Mouse (Mus musculus) hindbrain, embryonic 14.5 days (tissue): ENCODE results near the gene Adk. TPM values are rescaled to one million over a fixed set of nuclear protein-coding genes. Genes with fewer than 3 reads are reported as not detected.

ENCODE experiments used
- ATAC-seq: fragments of 200-750 bp; cut with Nextera tagmentation; 2 replicates; pipeline ENCODE4 v1.8.0; 2017; ENCODE audit warnings: moderate number of reproducible peaks, mild to moderate bottlenecking, moderate TSS enrichment, moderate library complexity; ENCODE audit not compliant: low FRiP score
- DNase-seq: peaks from one replicate; pipeline ENCODE4 v3.0.0-alpha.2; 2015; ENCODE audit warnings: low spot score
- H3K27ac ChIP-seq: fragments of 300-500 bp; sonication (generic); 2 replicates; pipeline ENCODE4 v1.5.1; 2014; ENCODE audit warnings: mild to moderate bottlenecking, moderate library complexity
- H3K27me3 ChIP-seq: fragments of 300-500 bp; sonication (generic); 2 replicates; pipeline ENCODE4 v1.6.1; 2014; ENCODE audit warnings: mild to moderate bottlenecking, low read length, mixed read lengths; ENCODE audit not compliant: control insufficient read depth, insufficient read depth
- H3K36me3 ChIP-seq: fragments of 300-500 bp; sonication (generic); replicated peaks from 2 replicates; pipeline ENCODE4 v1.6.1; 2014; ENCODE audit not compliant: control insufficient read depth, insufficient read depth
- H3K4me1 ChIP-seq: fragments of 300-500 bp; sonication (generic); replicated peaks from 2 replicates; pipeline ENCODE4 v1.6.1; 2014; ENCODE audit warnings: antibody characterized with exemption, low read length, mixed read lengths; ENCODE audit not compliant: control insufficient read depth, insufficient read depth
- H3K4me2 ChIP-seq: fragments of 300-500 bp; sonication (generic); replicated peaks from 2 replicates; pipeline ENCODE4 v1.6.1; 2014; ENCODE audit warnings: mild to moderate bottlenecking, moderate library complexity
- H3K4me3 ChIP-seq: fragments of 300-500 bp; sonication (generic); replicated peaks from 2 replicates; pipeline ENCODE4 v1.5.1; 2014; ENCODE audit warnings: mild to moderate bottlenecking, low read length
- H3K9ac ChIP-seq: fragments of 300-500 bp; sonication (generic); 2 replicates; pipeline ENCODE4 v1.6.1; 2014
- H3K9me3 ChIP-seq: fragments of 300-500 bp; sonication (generic); 2 replicates; pipeline ENCODE4 v1.6.1; 2016; ENCODE audit warnings: low read length; ENCODE audit not compliant: control insufficient read depth
- WGBS: fragments of 180-500 bp; shearing (Covaris S2); extraction: QIAGEN DNeasy Blood & Tissue Kit; methylation state at CpG from one replicate; pipeline ENCODE4 v1.1.7; 2014; 5-methylcytosine and 5-hydroxymethylcytosine counted together
- polyA plus RNA-seq: library from polyadenylated mRNA; unstranded; fragments of >200 nt; fragmentation: Nextera tagmentation; extraction: Ambion mirVana; gene quantifications from 2 replicates; pipeline ENCODE4 v1.2.1, GENCODE M21; 2014

Adk gene
- polyA plus RNA-seq, 1 experiment from 2014 or later, result 40.2 TPM

GRCm38 (mm10) chr14:21118095-21118494, 65.7 kb downstream of the Adk start:
- Histone ChIP-seq H3K4me1 (no peaks in the 10 kb centered on the region), H3K27me3 (no peaks in the 10 kb centered on the region), H3K27ac (no peak overlapping the region), H3K36me3 (no peaks in the 10 kb centered on the region), H3K9ac (no peak overlapping the region), H3K9me3 (no peaks in the 10 kb centered on the region), H3K4me3 (no peak overlapping the region), H3K4me2 (no peak overlapping the region)
- 82% methylated on average over 4 of the region's 4 CpGs for WGBS
- no peak for DNase-seq
- ATAC-seq, result no peak

- Histone ChIP-seq H3K9ac (no peak overlapping the region), H3K4me2 (no peak overlapping the region), H3K4me3 (no peak overlapping the region), H3K4me1 (no peaks in the 10 kb centered on the region), H3K27ac (no peak overlapping the region), H3K27me3 (no peaks in the 10 kb centered on the region), H3K9me3 (no peaks in the 10 kb centered on the region), H3K36me3 (no peaks in the 10 kb centered on the region)
- DNase-seq (no peak), ATAC-seq (no peak)
- WGBS, result 87% methylated on average over 9 of the region's 9 CpGs
These were observed 67.4 kb downstream of the Adk start for GRCm38 (mm10) chr14:21119653-21120313.

DNA sequence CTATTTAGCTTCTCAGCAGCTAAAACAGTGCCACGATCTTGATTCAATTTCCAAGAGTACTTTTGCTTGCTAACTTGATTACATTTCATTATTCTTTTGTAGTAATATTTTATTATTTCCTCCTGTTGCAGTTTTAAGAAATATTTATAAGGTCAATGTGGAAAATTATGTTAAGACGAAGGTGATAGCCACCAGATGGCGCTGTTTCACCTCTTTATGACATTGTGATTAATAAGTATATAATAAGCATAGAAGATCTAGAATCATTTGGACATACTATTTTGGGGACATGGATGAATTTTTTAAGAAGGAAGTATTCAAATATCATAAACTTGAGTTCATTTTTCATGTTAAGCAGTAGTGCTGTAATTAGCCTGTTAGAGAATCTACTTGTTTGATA, 68.1 kb downstream of the Adk start:
- Histone ChIP-seq H3K27ac (no peak overlapping the region), H3K4me2 (no peak overlapping the region), H3K27me3 (no peaks in the 10 kb centered on the region), H3K4me3 (no peak overlapping the region), H3K9me3 (no peaks in the 10 kb centered on the region), H3K4me1 (no peaks in the 10 kb centered on the region), H3K9ac (no peak overlapping the region), H3K36me3 (no peaks in the 10 kb centered on the region)
- peak; percentile 87 for DNase-seq
- 45% methylated on average over 3 of the region's 3 CpGs for WGBS
- ATAC-seq, result no peak

- Histone ChIP-seq H3K4me1 (no peaks in the 10 kb centered on the region), H3K27ac (no peak overlapping the region), H3K27me3 (no peaks in the 10 kb centered on the region), H3K4me2 (no peak overlapping the region), H3K9me3 (no peaks in the 10 kb centered on the region), H3K4me3 (no peak overlapping the region), H3K36me3 (no peaks in the 10 kb centered on the region), H3K9ac (no peak overlapping the region)
- 96% methylated on average over 6 of the region's 6 CpGs for WGBS
- ATAC-seq, result no peak
- no peak for DNase-seq
These were observed 74.8 kb downstream of the Adk start for GRCm38 (mm10) chr14:21127215-21127614.

DNA sequence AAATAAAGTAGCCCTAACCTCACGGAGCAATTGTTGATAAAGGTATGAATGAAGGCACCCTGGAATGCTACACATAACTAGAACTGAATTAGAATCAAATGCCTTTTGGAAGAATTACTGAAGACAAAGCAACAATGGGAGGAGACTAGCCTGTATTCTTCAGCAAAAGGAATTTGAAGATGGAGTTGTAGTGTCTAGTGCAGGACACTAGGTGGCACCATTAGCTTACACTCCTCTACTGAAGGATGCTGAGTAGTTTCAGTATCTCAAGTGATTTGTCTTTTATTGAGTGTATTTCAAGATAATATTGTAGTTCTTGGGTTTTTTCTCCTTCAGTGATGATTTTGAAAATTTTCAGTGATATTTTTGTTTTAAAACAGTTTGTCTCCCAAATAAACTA, 84.5 kb downstream of the Adk start:
- Histone ChIP-seq H3K4me3 (no peak overlapping the region), H3K27me3 (no peaks in the 10 kb centered on the region), H3K27ac (no peak overlapping the region), H3K4me2 (no peak overlapping the region), H3K9ac (no peak overlapping the region), H3K36me3 (no peaks in the 10 kb centered on the region), H3K9me3 (no peaks in the 10 kb centered on the region), H3K4me1 (no peaks in the 10 kb centered on the region)
- peak; percentile 48; the same call in 1 of the 2 replicates for ATAC-seq
- DNase-seq, result peak; percentile 93
- 30% methylated on average over 1 of the region's 1 CpGs for WGBS

DNA sequence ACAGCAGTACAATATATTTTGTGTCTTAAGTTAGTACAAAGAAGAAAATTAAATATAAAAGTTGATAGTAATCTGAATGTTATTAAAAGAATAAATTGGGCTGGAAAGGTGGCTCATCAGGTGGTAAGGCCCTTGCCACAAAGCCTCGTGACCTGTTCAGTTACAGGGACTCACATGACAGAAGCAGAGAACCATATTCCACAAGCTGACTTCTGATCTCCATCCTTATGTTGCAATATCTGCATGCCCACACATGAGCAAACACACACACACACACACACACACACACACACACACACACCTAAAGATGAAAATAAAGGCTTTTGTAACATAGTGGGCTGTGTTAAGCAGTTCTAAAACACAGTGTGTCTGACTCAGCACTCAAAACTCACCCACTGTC, 90.2 kb downstream of the Adk start:
- Histone ChIP-seq H3K27me3 (no peaks in the 10 kb centered on the region), H3K36me3 (no peaks in the 10 kb centered on the region), H3K4me1 (no peaks in the 10 kb centered on the region), H3K27ac (no peak overlapping the region), H3K9me3 (no peaks in the 10 kb centered on the region), H3K4me3 (no peak overlapping the region), H3K9ac (no peak overlapping the region), H3K4me2 (no peak overlapping the region)
- DNase-seq, result no peak
- no peak for ATAC-seq
- WGBS, result 88% methylated on average over 1 of the region's 1 CpGs

DNA sequence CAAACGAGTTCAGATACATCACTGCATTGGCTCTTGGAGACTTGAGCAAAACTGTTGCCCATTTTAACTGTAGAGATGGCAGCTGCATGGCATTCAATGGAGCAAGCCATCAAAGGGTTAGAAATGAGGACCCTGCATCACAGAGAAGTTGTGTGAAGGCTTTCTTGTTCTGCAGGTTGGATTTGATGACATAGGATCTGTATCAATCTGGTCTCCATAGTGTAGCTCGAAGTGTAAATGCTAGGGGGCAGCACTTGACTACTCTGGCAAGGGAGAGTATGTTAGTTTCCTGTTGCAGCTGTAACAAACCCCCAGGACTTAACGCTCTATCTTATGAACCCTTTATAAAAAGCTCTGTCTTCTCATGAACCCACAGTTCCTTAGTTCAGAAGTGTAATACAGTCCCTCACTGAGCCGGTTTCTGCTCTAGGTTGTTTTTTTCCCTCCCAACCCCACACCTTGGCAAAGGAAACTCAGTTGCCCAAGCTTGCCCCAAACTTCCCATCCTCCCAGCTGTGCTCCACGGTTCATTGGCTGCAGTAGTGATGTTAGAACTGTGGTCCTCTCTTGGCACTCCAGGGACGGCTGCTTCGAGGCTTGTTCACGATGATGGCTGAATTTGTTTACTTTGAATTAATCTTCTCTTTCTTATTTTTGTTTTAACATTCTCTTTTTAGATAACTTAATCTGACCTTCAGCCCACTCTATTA, 91.2 kb downstream of the Adk start:
- Histone ChIP-seq H3K9ac (no peak overlapping the region), H3K27me3 (no peaks in the 10 kb centered on the region), H3K27ac (no peak overlapping the region), H3K9me3 (no peaks in the 10 kb centered on the region), H3K4me1 (no peaks in the 10 kb centered on the region), H3K4me2 (no peak overlapping the region), H3K36me3 (no peaks in the 10 kb centered on the region), H3K4me3 (no peak overlapping the region)
- no peak for ATAC-seq
- peak; percentile 67 for DNase-seq
- 66% methylated on average over 8 of the region's 8 CpGs for WGBS

DNA sequence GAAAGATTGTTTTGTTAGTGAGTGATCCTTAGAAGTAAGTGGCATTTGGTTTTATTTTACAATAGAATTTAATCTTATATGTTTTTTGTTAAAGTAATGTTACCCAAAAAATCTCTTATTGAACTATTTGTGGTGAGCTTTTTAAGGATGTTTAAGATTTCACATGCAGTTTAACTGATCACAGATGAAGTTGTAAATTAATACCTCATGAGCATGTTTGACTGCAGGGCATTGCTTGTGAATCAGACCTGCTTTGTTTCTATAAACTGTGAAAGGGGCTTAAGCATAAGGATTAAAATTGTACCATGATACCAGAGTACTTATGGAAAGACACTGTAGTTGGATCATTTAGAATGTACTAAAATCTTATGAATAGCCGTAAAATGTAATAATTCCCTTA, 94.8 kb downstream of the Adk start:
- Histone ChIP-seq H3K4me3 (no peak overlapping the region), H3K4me1 (no peaks in the 10 kb centered on the region), H3K4me2 (no peak overlapping the region), H3K27ac (no peak overlapping the region), H3K9ac (no peak overlapping the region), H3K9me3 (no peaks in the 10 kb centered on the region), H3K36me3 (no peaks in the 10 kb centered on the region), H3K27me3 (no peaks in the 10 kb centered on the region)
- ATAC-seq (no peak), DNase-seq (no peak)
- WGBS, result 90% methylated on average over 1 of the region's 1 CpGs

DNA sequence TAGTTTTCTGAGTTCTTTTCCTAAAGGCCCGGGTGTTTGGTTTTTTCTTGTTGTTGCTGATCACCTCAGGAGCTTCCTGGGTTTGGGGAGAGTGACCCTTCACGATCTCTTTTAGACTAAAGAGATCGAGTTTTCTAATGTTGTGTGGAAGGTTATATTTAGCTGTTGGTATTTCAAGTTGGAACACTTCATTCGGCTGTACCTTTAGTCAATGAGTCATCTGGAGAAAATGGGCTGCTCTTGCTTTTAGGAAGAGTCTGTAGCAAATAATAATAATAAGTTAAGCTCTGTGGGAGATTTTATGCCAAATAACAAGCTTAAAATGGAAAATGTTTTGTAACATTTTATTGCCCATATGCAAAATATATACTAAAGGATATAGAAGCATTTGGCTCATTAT, 97.9 kb downstream of the Adk start:
- H3K27ac ChIP-seq, result no peak overlapping the region
- no peak overlapping the region for H3K9ac ChIP-seq
- H3K36me3 ChIP-seq, result no peaks in the 10 kb centered on the region
- ATAC-seq, result no peak
- no peak for DNase-seq
- H3K9me3 ChIP-seq, result no peaks in the 10 kb centered on the region
- no peaks in the 10 kb centered on the region for H3K4me1 ChIP-seq
- no peak overlapping the region for H3K4me3 ChIP-seq
- WGBS, result 87% methylated on average over 4 of the region's 4 CpGs
- no peaks in the 10 kb centered on the region for H3K27me3 ChIP-seq
- no peak overlapping the region for H3K4me2 ChIP-seq
